Mouse (Mus musculus) limb, embryonic 12.5 days (tissue): ENCODE data around the gene Cxcl10. TPM values are rescaled to one million over a fixed set of nuclear protein-coding genes. Genes with fewer than 3 reads are reported as not detected.

ENCODE experiments used
- ATAC-seq: fragments of 200-750 bp; cut with Nextera tagmentation; 2 replicates; pipeline ENCODE4 v1.8.0; 2017; ENCODE audit warnings: low read depth, moderate TSS enrichment; ENCODE audit not compliant: insufficient number of reproducible peaks, insufficient read depth, low FRiP score, low TSS enrichment
- H3K27ac ChIP-seq: fragments of 300-500 bp; sonication (generic); 2 replicates; pipeline ENCODE4 v1.5.1; 2016; ENCODE audit warnings: mild to moderate bottlenecking, moderate library complexity
- H3K27me3 ChIP-seq: fragments of 300-500 bp; sonication (generic); 2 replicates; pipeline ENCODE4 v1.6.1; 2016; ENCODE audit warnings: mild to moderate bottlenecking, moderate library complexity
- H3K36me3 ChIP-seq: fragments of 300-500 bp; sonication (generic); 2 replicates; pipeline ENCODE4 v1.6.1; 2016; ENCODE audit warnings: mild to moderate bottlenecking, moderate library complexity
- H3K4me1 ChIP-seq: fragments of 300-500 bp; sonication (generic); replicated peaks from 2 replicates; pipeline ENCODE4 v1.6.1; 2016
- H3K4me2 ChIP-seq: fragments of 300-500 bp; sonication (generic); 2 replicates; pipeline ENCODE4 v1.6.1; 2016; ENCODE audit warnings: mild to moderate bottlenecking, moderate library complexity
- H3K4me3 ChIP-seq: fragments of 300-500 bp; sonication (generic); replicated peaks from 2 replicates; pipeline ENCODE4 v1.5.1; 2016; ENCODE audit warnings: mild to moderate bottlenecking
- H3K9ac ChIP-seq: fragments of 300-500 bp; sonication (generic); replicated peaks from 2 replicates; pipeline ENCODE4 v1.6.1; 2016; ENCODE audit warnings: mild to moderate bottlenecking, moderate library complexity
- H3K9me3 ChIP-seq: fragments of 300-500 bp; sonication (generic); 2 replicates; pipeline ENCODE4 v1.6.1; 2016; ENCODE audit warnings: mild to moderate bottlenecking, moderate library complexity
- WGBS: fragments of 180-500 bp; shearing (Covaris S2); methylation state at CpG from one replicate; pipeline ENCODE4 v1.1.7; 2016; 5-methylcytosine and 5-hydroxymethylcytosine counted together
- polyA plus RNA-seq: library from polyadenylated mRNA; unstranded; fragments of >200 nt; fragmentation: Nextera tagmentation; extraction: Ambion mirVana; gene quantifications from 2 replicates; pipeline ENCODE4 v1.2.1, GENCODE M21; 2016

Gene Cxcl10
- polyA plus RNA-seq, 1 experiment from 2014 or later, result 0.29 TPM

DNA sequence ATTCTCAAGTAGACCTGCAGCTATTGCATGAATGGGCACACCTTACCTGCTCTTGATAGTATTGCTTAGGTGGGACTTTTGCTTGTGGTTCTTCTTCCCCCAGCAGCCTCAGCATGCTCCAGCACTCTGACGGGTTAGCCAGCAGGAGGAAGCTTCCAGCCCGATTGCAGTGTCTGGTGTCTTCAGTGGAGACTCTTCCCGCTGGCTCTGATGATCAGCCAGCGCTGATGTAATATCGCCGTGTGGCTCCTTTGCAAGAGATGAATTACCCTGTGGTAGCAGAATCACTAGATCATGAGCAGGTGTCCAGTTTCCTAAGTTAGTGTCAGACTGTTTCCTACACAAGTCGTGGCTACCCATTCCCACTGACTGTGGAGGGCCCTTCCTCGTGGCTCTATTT, 3.7 kb downstream of the Cxcl10 start:
- Histone ChIP-seq H3K9ac (no peak overlapping the region), H3K9me3 (no peaks in the 10 kb centered on the region), H3K4me2 (no peak overlapping the region), H3K4me1 (peaks cover 4% of the 10 kb centered on the region; the same call in 1 of the 2 replicates), H3K36me3 (no peaks in the 10 kb centered on the region), H3K27ac (no peak overlapping the region), H3K27me3 (peaks cover 14% of the 10 kb centered on the region; the same call in 1 of the 2 replicates), H3K4me3 (no peak overlapping the region)
- no peak for ATAC-seq
- WGBS, result 86% methylated on average over 8 of the region's 8 CpGs

DNA sequence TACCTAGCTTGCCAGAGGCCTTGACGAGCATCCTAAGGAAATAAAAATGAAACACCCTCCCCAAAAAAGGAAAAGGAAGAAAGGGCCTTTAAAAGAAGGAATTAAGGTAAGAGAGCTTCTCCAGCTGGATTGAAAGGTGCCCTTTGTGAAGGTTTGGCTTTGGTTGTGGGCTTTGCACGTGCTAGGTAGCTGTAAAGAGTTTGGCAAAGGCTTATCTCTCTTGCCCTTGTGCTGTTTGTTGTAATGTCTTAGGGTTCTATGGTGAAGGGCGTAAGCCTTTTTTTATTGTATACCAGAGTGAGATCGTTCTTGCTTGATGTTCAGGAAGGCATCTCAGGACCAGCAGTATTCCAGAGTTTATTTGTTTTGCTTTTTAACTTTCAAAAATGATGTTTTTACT, 8.1 kb downstream of the Cxcl10 start:
- 65% methylated on average over 4 of the region's 4 CpGs for WGBS
- H3K36me3 ChIP-seq, result no peaks in the 10 kb centered on the region
- H3K9me3 ChIP-seq, result no peaks in the 10 kb centered on the region
- H3K9ac ChIP-seq, result no peak overlapping the region
- 0 out of 2 replicates have a peak, but pooled peaks cover under 1% of the 10 kb centered on the region for H3K4me1 ChIP-seq
- no peak overlapping the region for H3K4me3 ChIP-seq
- no peak overlapping the region for H3K27ac ChIP-seq
- no peak overlapping the region for H3K4me2 ChIP-seq
- ATAC-seq, result no peak
- no peaks in the 10 kb centered on the region for H3K27me3 ChIP-seq

DNA sequence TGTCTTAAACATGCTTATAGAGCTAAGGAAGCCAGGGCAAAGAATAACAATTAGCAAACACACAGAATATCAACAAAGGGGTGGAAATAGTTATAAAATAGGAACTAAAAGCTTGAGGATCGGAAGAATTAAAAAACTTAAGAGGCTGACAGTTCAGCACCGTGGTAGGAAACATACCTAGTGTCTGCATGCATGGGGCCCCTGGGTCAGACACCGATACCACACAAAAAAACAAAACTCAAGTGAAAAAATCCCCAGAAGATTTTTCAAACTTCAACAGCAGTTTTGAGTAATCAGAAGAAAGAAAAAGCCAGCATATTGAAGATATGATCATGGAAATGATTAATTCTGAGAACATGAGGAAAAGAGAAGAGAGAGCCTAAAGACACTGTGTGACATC, 11.9 kb downstream of the Cxcl10 start:
- Histone ChIP-seq H3K4me2 (no peak overlapping the region), H3K4me1 (peaks cover 5% of the 10 kb centered on the region; the same call in 1 of the 2 replicates), H3K27me3 (no peaks in the 10 kb centered on the region), H3K27ac (no peak overlapping the region), H3K9ac (no peak overlapping the region), H3K9me3 (no peaks in the 10 kb centered on the region), H3K4me3 (no peak overlapping the region), H3K36me3 (no peaks in the 10 kb centered on the region)
- 81% methylated on average over 3 of the region's 3 CpGs for WGBS
- no peak for ATAC-seq

DNA sequence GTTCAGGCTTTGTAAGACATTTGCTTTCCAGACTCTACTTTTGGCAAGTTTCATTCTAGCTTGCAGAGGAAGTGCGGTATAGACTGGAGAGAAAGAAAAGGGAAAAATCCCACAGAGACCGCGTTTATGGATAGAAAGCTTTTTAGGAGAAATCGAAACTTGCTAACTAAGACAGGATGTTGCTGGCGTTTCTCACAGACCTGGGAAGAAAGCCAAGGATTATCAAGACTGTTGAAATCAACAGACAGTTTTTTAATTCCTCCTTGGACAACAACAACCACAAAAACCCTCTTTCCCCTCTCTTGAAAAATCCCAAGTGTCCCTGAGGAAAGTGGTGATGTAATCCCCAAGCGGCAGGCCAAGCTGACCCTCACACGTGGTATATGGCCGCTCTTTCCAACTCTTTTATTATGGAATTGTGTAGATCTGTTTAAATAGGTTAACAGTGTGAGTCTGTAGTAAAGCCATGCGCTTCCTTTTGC, 16.3 kb downstream of the Cxcl10 start:
- Histone ChIP-seq H3K4me2 (no peak overlapping the region), H3K36me3 (no peaks in the 10 kb centered on the region), H3K4me3 (no peak overlapping the region), H3K9ac (no peak overlapping the region), H3K27me3 (no peaks in the 10 kb centered on the region), H3K9me3 (no peaks in the 10 kb centered on the region), H3K27ac (no peak overlapping the region), H3K4me1 (peaks cover 5% of the 10 kb centered on the region; the same call in 1 of the 2 replicates)
- ATAC-seq, result no peak
- WGBS, result 74% methylated on average over 9 of the region's 9 CpGs

DNA sequence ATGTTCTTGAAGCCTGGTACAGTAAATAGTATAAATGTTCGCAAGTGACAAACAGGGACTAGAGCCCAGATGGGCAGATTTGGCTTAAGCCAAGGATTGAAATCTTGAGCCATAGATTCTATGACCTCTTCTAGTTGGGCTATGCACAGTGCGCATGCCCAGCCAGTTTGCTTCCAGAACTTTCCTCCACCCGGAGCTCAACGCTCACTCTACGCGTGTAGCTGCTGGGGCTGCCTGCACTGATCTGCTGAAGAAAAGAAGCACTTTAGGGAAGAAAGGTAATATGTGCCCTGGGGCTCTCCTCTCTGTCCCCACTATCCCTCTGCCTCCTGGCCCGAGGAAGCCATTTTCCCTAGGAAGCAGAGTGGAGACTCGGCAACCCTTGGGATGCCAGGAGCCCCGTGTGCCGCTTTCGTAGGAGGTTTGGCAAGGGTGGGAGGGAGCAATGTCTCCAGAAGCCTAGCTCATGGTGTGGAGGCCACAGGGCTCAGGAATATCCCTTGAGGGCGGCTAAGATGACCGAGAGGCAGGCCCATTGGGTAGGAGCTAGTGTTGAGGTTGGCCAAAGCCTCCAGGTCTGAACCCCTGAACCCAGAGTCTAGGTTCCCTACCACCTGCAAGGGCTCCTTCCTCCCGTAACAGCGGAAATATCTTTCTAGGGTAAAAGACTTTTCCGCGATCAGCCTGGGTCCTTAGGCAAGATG, 16.9 kb downstream of the Cxcl10 start, which contains the start of gene Art3:
Art3 (plus strand) TSS at position 193 of the 704 bp plus-strand sequence.
- Histone ChIP-seq H3K36me3 (no peaks in the 10 kb centered on the region), H3K27me3 (no peaks in the 10 kb centered on the region), H3K27ac (no peak within 1 kb of the TSS), H3K4me2 (no peak within 1 kb of the TSS), H3K4me1 (peaks cover 5% of the 10 kb centered on the region; the same call in 1 of the 2 replicates), H3K9me3 (no peaks in the 10 kb centered on the region), H3K9ac (no peak within 1 kb of the TSS), H3K4me3 (no peak within 1 kb of the TSS)
- no peak for ATAC-seq
- WGBS, result 91% methylated on average over 17 of the region's 17 CpGs

DNA sequence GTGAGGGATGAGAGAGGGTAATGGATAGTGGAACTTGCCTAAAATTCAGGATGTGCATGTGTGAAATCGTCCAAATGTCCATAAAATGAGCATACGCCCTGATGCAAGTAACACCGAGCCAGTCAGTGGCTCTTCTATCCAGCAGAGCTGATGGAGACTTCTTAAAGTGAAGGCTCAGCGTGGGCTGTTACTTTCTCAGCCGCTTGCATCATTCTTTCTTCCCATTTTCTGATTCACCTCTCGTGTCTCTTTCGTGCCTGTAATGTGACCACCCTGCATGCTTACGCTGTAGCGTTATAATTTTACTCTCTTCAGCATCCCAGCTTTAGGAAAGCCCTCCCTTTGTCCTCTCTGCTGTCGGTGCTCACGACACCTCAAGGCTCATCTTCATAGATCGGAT, 17.6 kb downstream of the Cxcl10 start:
- H3K9me3 ChIP-seq, result no peaks in the 10 kb centered on the region
- peaks cover 5% of the 10 kb centered on the region; the same call in 1 of the 2 replicates for H3K4me1 ChIP-seq
- no peak overlapping the region for H3K9ac ChIP-seq
- no peak overlapping the region for H3K4me2 ChIP-seq
- H3K4me3 ChIP-seq, result no peak overlapping the region
- H3K27me3 ChIP-seq, result no peaks in the 10 kb centered on the region
- no peak for ATAC-seq
- no peak overlapping the region for H3K27ac ChIP-seq
- H3K36me3 ChIP-seq, result no peaks in the 10 kb centered on the region
- 89% methylated on average over 12 of the region's 12 CpGs for WGBS

DNA sequence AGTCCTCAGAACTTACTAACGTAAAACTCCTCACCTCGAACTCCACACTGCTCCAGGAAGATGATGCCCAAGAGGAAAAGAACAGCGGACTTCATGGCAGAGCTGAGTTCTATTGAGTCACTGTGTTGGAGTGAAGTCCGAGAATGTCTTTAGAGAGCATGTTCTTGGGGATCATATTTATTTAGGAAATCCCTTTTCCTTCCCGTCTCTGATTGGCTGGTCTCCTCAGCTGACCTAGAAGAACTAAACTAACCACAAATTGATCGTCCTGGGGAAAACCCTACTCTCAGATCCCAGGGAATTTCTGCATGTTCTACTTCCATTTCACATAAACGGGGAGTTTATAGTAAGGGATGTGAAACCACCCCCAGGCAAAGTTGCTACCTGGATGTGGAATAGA, 20.8 kb downstream of the Cxcl10 start, which contains the start of gene Cxcl9:
Cxcl9 (minus strand) TSS at position 151 of the 400 bp plus-strand sequence.
- Histone ChIP-seq H3K9ac (no peak within 1 kb of the TSS), H3K4me2 (no peak within 1 kb of the TSS), H3K36me3 (no peaks in the 10 kb centered on the region), H3K4me1 (no peaks in the 10 kb centered on the region), H3K9me3 (no peaks in the 10 kb centered on the region), H3K27me3 (no peaks in the 10 kb centered on the region), H3K27ac (no peak within 1 kb of the TSS), H3K4me3 (no peak within 1 kb of the TSS)
- 73% methylated on average over 7 of the region's 7 CpGs for WGBS
- ATAC-seq, result no peak

DNA sequence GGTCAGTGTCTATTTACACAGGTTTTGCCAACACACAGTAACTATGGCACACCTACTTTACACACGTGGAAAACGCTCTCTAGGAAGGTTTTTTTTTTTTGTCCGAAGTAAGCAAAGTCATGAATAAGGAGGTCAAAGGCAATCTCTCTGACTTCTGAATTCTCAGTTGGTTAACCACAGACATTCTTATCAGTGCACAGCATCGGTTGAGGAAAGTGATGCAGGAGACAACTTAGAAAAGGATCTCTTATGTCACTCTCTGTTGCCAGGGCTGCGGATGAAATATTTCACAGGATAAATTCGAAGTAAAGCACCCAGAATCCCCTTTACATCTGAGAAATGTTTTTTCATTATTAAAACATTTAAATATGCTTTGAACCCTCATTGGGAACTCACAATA, 21.3 kb downstream of the Cxcl10 start:
- Histone ChIP-seq H3K9ac (no peak overlapping the region), H3K27me3 (no peaks in the 10 kb centered on the region), H3K4me1 (no peaks in the 10 kb centered on the region), H3K4me3 (no peak overlapping the region), H3K4me2 (no peak overlapping the region), H3K9me3 (no peaks in the 10 kb centered on the region), H3K27ac (no peak overlapping the region), H3K36me3 (no peaks in the 10 kb centered on the region)
- no peak for ATAC-seq
- WGBS, result 86% methylated on average over 6 of the region's 6 CpGs

DNA sequence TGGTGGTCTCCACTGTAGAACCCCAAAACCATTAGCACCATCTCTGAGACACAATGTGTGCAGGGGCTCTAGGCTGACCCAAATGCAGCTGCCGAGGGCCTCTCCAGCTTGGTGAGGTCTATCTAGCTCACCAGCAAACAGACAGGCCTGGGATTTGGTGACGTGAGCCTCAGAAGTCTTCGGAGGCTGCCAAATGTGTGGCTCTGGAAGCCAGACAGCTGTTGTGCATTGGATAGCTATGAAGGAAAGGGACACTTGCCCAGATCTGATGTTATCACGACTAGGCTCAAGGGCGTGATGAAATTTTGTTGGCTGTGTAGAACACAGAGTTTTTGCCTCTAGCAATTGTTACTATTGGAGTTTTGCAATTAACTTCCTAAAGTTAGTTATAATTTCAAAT, 25.4 kb downstream of the Cxcl10 start:
- H3K27ac ChIP-seq, result no peak overlapping the region
- WGBS, result 75% methylated on average over 5 of the region's 5 CpGs
- peaks cover 4% of the 10 kb centered on the region; the same call in 1 of the 2 replicates for H3K4me1 ChIP-seq
- no peak overlapping the region for H3K4me3 ChIP-seq
- ATAC-seq, result no peak
- H3K9ac ChIP-seq, result no peak overlapping the region
- no peaks in the 10 kb centered on the region for H3K36me3 ChIP-seq
- no peak overlapping the region for H3K4me2 ChIP-seq
- no peaks in the 10 kb centered on the region for H3K27me3 ChIP-seq
- no peaks in the 10 kb centered on the region for H3K9me3 ChIP-seq

DNA sequence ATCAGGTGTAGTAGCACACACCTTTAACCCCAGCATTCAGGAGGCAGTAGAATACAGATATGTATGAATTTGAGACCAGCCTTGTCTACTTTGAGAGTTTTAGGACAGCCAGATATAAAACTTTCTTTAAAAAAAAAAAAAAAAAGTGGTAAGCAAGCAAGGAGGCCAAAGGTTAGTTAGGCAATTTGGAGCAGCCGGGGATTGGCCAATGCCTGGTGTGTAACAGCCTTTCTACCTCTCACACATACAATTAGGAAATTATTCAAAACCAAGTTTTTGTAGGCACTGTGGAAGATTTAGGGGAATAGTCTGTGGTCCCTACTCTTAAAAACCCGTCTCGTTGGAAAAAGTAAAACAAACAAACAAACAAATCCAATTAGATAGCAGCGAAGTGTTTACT, 26.1 kb downstream of the Cxcl10 start:
- no peak overlapping the region for H3K27ac ChIP-seq
- H3K4me3 ChIP-seq, result no peak overlapping the region
- 82% methylated on average over 4 of the region's 4 CpGs for WGBS
- ATAC-seq, result no peak
- peaks cover 4% of the 10 kb centered on the region; the same call in 1 of the 2 replicates for H3K4me1 ChIP-seq
- H3K36me3 ChIP-seq, result no peaks in the 10 kb centered on the region
- no peak overlapping the region for H3K9ac ChIP-seq
- no peak overlapping the region for H3K4me2 ChIP-seq
- no peaks in the 10 kb centered on the region for H3K27me3 ChIP-seq
- H3K9me3 ChIP-seq, result no peaks in the 10 kb centered on the region

DNA sequence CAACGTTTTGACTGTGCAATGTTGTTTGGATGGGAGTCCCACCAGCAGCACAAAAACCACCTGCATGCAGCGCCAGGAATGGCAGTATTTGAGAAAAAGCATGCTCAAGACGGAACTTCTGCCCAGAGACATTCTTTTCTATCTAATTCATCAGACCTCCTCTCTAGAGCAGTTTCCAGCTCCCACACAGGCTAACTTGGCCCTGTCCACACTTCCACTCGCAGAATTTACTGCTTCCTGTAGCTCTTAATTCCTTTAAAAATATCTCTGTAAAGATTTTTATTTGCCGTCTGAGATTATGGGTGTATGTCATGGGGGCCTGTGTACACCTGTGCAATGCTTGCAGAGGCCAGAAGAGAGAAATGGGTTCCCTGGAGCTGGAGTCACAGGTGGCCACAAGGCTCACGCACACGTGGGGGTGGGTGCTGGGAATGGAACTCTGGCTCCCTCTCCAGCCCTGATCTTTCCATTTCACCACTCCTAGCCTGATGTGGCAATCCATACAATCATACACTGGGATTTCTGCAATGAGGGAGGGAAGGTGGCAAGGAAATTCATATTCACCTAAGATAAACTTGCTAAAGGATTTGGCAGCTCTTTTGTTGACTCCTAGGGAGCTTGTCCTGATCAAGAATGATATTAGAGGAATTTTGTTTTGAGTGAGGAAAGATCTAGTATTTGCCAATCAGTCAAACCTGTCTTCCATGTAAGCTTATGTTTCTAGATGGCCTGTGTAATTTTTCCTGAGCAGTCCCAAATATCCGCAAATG, 26.9 kb downstream of the Cxcl10 start:
- no peak for ATAC-seq
- Histone ChIP-seq H3K9me3 (no peaks in the 10 kb centered on the region), H3K4me1 (peaks cover 4% of the 10 kb centered on the region; the same call in 1 of the 2 replicates), H3K36me3 (no peaks in the 10 kb centered on the region), H3K4me3 (no peak overlapping the region), H3K4me2 (no peak overlapping the region), H3K27me3 (no peaks in the 10 kb centered on the region), H3K27ac (no peak overlapping the region), H3K9ac (no peak overlapping the region)
- 55% methylated on average over 8 of the region's 8 CpGs for WGBS
